Mouse (Mus musculus) limb, embryonic 11.5 days (tissue): Measurements from ENCODE around the gene Rbbp8nl. TPM values are rescaled to one million over a fixed set of nuclear protein-coding genes. Genes with fewer than 3 reads are reported as not detected.

Experiments
- ATAC-seq: fragments of 200-750 bp; cut with Nextera tagmentation; 2 replicates; pipeline ENCODE4 v1.8.0; 2017; ENCODE audit warnings: low read depth; ENCODE audit not compliant: insufficient number of reproducible peaks, low FRiP score, low TSS enrichment
- DNase-seq: peaks from one replicate; pipeline ENCODE4 v3.0.0-alpha.2; 2015; ENCODE audit warnings: low spot score
- H3K27ac ChIP-seq: fragments of 300-500 bp; sonication (generic); replicated peaks from 2 replicates; pipeline ENCODE4 v1.5.1; 2014; ENCODE audit warnings: low read depth, mild to moderate bottlenecking, low read length
- H3K27me3 ChIP-seq: fragments of 300-500 bp; sonication (generic); 2 replicates; pipeline ENCODE4 v1.6.1; 2014; ENCODE audit warnings: mild to moderate bottlenecking, low read length, mixed read lengths; ENCODE audit not compliant: control insufficient read depth, insufficient read depth
- H3K36me3 ChIP-seq: fragments of 300-500 bp; sonication (generic); 2 replicates; pipeline ENCODE4 v1.6.1; 2014; ENCODE audit warnings: mild to moderate bottlenecking, low read length, moderate library complexity, mixed read lengths; ENCODE audit not compliant: control insufficient read depth, insufficient read depth
- H3K4me1 ChIP-seq: fragments of 300-500 bp; sonication (generic); 2 replicates; pipeline ENCODE4 v1.6.1; 2014; ENCODE audit warnings: low read length, mixed read lengths; ENCODE audit not compliant: control insufficient read depth, insufficient read depth
- H3K4me2 ChIP-seq: fragments of 300-500 bp; sonication (generic); 2 replicates; pipeline ENCODE4 v1.6.1; 2014; ENCODE audit warnings: low read depth, mild to moderate bottlenecking, moderate library complexity; ENCODE audit not compliant: severe bottlenecking
- H3K4me3 ChIP-seq: fragments of 300-500 bp; sonication (generic); 2 replicates; pipeline ENCODE4 v1.5.1; 2014; ENCODE audit warnings: low read depth, low read length
- H3K9ac ChIP-seq: fragments of 300-500 bp; sonication (generic); 2 replicates; pipeline ENCODE4 v1.6.1; 2014; ENCODE audit warnings: mild to moderate bottlenecking, low read length
- H3K9me3 ChIP-seq: fragments of 300-500 bp; sonication (generic); 2 replicates; pipeline ENCODE4 v1.6.1; 2016; ENCODE audit warnings: low read length; ENCODE audit not compliant: control insufficient read depth
- WGBS: fragments of 180-500 bp; shearing (Covaris S2); extraction: QIAGEN DNeasy Blood & Tissue Kit; methylation state at CpG from one replicate; pipeline ENCODE4 v1.1.7; 2014; 5-methylcytosine and 5-hydroxymethylcytosine counted together
- polyA plus RNA-seq: library from polyadenylated mRNA; unstranded; fragments of >200 nt; fragmentation: Nextera tagmentation; extraction: Ambion mirVana; gene quantifications from 2 replicates; pipeline ENCODE4 v1.2.1, GENCODE M21; 2014

Gene Rbbp8nl
- polyA plus RNA-seq, 1 experiment from 2014 or later = 0.40 TPM

DNA sequence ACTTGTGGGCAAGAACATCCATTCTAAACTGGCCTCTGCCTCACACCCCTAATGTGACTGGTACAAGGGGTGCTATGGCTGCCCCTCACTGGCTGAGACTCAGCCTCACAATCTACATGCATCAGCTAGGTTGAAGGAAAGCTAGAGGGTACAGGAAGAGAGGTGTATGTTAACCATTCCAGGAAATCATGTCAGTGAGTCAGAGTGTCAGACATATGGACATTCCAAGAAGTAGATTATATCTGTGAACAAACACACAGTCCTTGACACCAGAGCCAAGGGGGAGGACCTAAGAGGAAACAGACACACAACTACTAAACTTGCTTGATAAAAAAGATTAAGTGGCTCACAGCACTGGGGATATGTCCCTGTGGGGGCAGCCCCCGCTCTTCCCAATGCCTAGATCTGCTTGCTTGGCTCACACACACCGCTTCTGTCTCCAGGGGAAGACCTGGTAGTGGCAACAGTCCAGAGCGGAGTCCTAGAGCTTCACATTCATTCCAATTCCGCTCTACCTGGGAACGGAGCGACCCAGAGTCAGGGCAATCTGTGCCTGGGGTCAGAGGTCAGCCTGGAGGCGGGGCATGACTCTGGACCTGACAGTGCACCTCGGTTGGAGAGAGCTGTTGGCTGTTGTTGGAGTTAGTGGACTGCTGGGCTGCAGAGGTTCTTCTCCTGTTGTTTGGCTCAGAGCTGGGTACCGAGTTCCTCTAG lies 40.6 kb downstream of the Rbbp8nl start:
- H3K36me3 ChIP-seq = no peaks in the 10 kb centered on the region
- H3K4me2 ChIP-seq = no peak overlapping the region
- 69% methylated on average over 9 of the region's 9 CpGs for WGBS
- no peak for ATAC-seq
- H3K4me1 ChIP-seq = no peaks in the 10 kb centered on the region
- no peaks in the 10 kb centered on the region for H3K9me3 ChIP-seq
- H3K4me3 ChIP-seq = no peak overlapping the region
- H3K9ac ChIP-seq = no peak overlapping the region
- H3K27ac ChIP-seq = no peak overlapping the region
- H3K27me3 ChIP-seq = no peaks in the 10 kb centered on the region
- no peak for DNase-seq

DNA sequence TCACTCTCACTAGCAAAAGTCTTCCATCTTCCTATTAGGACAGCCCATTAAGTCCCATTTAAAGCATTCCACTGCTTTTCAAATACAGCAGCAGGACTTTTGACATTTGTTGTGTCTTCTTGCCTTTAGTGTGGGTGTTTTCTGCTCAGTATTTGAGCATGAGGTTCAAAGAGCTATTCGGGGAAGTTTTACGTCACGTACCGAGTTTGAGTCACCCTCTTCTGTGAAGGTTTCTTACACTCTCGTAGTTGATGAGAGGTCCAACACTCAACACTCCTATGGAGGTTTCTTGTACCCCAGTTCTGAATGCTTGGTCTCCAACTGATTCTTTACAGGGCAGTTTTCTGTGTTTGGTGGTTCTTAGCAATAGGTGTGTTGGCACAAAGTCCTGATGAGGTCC lies 41.8 kb downstream of the Rbbp8nl start:
- WGBS = 93% methylated on average over 5 of the region's 5 CpGs
- Histone ChIP-seq H3K4me3 (no peak overlapping the region), H3K4me1 (no peaks in the 10 kb centered on the region), H3K9me3 (no peaks in the 10 kb centered on the region), H3K27me3 (no peaks in the 10 kb centered on the region), H3K9ac (no peak overlapping the region), H3K27ac (no peak overlapping the region), H3K36me3 (no peaks in the 10 kb centered on the region), H3K4me2 (no peak overlapping the region)
- ATAC-seq = no peak
- no peak for DNase-seq

DNA sequence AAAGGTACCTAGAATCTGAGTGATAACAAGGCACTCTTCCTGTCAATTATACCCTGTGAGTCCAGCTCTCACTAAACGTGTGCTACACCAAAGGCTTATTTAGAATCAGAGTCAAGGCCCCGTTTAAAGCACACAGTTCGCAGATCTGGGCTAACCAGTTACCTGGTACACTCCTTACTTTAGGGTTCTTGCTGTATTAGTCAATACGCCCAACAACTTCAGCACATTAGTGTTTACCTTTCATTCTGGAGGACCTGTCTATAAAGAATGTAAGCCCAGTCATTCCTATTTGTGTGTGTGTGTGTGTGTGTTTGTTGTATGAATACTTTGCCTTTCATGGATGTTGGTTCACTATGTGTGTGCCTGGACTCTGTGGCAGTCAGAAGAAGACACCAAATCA lies 46.6 kb downstream of the Rbbp8nl start:
- 87% methylated on average over 4 of the region's 4 CpGs for WGBS
- no peak overlapping the region for H3K4me2 ChIP-seq
- H3K9ac ChIP-seq = no peak overlapping the region
- no peak for DNase-seq
- no peak for ATAC-seq
- no peak overlapping the region for H3K4me3 ChIP-seq
- no peaks in the 10 kb centered on the region for H3K4me1 ChIP-seq
- no peaks in the 10 kb centered on the region for H3K36me3 ChIP-seq
- H3K27me3 ChIP-seq = no peaks in the 10 kb centered on the region
- no peaks in the 10 kb centered on the region for H3K9me3 ChIP-seq
- H3K27ac ChIP-seq = no peak overlapping the region

DNA sequence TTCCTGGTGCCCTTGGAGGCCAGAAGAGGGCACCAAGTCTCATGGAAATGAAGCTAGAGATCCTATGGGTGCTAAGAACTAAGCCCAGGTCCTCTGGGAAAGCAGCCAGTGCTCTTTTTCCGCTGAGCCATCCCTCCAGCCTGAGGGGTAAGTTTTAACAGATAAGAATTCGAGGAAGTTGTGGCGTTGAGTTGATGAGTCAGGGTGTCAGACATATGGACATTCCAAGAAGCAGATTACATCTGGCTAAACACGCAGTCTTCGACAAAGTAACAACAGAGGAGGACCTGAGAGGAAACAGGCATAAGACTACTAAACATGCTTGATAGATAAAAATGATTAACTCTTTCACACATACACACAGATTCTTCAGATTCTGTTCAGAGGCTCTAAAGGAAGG lies 51.1 kb downstream of the Rbbp8nl start:
- H3K27ac ChIP-seq = no peak overlapping the region
- no peak for DNase-seq
- H3K4me3 ChIP-seq = no peak overlapping the region
- H3K9me3 ChIP-seq = no peaks in the 10 kb centered on the region
- ATAC-seq = no peak
- H3K4me2 ChIP-seq = no peak overlapping the region
- WGBS = 91% methylated on average over 5 of the region's 5 CpGs
- peaks cover 7% of the 10 kb centered on the region; the same call in 1 of the 2 replicates for H3K4me1 ChIP-seq
- no peaks in the 10 kb centered on the region for H3K27me3 ChIP-seq
- no peak overlapping the region for H3K9ac ChIP-seq
- H3K36me3 ChIP-seq = no peaks in the 10 kb centered on the region

DNA sequence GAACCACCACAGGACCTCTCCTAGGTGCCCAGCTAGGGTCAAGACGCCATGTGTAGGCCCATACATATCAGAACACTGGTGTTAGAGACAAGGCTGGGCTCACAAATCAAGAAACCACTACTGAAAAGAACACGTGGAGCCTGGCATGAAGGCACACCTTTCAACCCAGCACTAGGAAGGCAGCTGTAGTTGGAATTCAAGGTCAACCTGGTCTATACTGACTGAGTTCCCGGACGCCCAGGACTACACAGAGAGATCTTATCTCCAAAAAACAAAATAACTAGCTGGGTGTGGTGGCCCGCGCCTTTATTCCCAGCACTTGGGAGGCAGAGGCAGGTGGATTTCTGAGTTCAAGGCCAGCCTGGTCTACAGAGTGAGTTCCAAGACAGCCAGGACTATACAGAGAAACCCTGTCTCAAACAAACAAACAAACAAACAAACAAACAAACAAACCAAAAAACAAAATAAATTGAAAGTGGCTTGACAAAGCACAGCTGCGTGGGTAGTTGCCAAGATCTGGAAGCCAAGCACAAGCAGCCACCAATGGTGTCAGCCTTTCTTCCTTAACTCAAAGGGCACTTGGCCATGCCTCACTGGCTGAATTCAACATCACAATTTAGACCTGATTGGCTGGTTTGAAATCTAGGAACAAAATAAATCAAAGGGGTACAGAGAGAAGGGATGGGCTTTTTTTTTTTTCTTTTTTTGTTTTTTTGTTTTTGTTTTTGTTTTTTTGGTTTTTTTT lies 51.9 kb downstream of the Rbbp8nl start:
- DNase-seq (no peak), ATAC-seq (no peak)
- H3K4me2 ChIP-seq = no peak overlapping the region
- H3K27me3 ChIP-seq = no peaks in the 10 kb centered on the region
- H3K27ac ChIP-seq = no peak overlapping the region
- no peak overlapping the region for H3K4me3 ChIP-seq
- no peaks in the 10 kb centered on the region for H3K36me3 ChIP-seq
- H3K4me1 ChIP-seq = peaks cover 7% of the 10 kb centered on the region; the same call in 1 of the 2 replicates
- WGBS = 89% methylated on average over 7 of the region's 7 CpGs
- no peak overlapping the region for H3K9ac ChIP-seq
- H3K9me3 ChIP-seq = no peaks in the 10 kb centered on the region

DNA sequence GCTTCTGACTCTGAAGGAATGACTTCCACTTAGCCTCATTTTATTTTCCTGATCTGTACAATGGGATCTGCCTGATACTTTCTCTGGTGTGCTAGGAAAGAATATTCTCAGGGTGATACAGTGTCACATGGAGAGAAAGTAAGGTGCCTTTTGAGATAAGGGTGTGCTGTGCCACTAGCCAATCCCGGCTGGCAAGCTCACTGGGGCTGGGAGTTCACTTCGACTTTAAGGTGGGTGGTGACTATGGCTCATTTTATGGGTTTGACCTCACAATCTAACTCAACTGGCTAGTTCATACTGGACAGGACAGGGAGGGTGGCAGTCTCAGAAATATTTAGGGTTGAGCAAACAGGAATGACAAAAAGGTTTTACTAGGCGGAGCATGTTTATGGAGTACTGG lies 52.7 kb downstream of the Rbbp8nl start:
- no peaks in the 10 kb centered on the region for H3K27me3 ChIP-seq
- ATAC-seq (no peak), DNase-seq (no peak)
- H3K9me3 ChIP-seq = no peaks in the 10 kb centered on the region
- H3K27ac ChIP-seq = no peak overlapping the region
- H3K4me1 ChIP-seq = peaks cover 7% of the 10 kb centered on the region; the same call in 1 of the 2 replicates
- no peak overlapping the region for H3K4me3 ChIP-seq
- H3K4me2 ChIP-seq = no peak overlapping the region
- no peaks in the 10 kb centered on the region for H3K36me3 ChIP-seq
- 74% methylated on average over 3 of the region's 3 CpGs for WGBS
- no peak overlapping the region for H3K9ac ChIP-seq

DNA sequence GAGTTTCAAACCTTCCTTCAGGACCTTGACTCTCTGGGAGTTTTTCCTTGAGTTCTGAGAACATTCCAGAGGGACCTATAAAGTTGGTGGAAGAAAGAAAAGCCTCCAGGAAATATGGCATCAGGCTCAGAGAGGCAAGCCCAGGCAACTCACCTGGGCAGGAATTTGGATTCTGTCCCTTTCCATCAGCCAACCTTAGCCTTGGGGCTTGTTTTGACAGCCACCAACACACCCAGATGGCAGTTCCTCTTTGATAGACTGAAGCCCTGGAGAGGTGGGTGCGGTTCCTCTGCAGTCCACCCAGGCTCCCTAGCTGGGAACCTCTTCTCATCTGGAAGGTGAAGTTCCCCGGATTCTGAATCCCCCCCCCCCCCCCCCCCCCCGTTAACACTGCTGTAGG lies 53.2 kb downstream of the Rbbp8nl start:
- no peak overlapping the region for H3K27ac ChIP-seq
- H3K4me2 ChIP-seq = no peak overlapping the region
- no peaks in the 10 kb centered on the region for H3K27me3 ChIP-seq
- DNase-seq = peak; percentile 21
- H3K9ac ChIP-seq = no peak overlapping the region
- peaks cover 7% of the 10 kb centered on the region; the same call in 1 of the 2 replicates for H3K4me1 ChIP-seq
- no peak overlapping the region for H3K4me3 ChIP-seq
- H3K36me3 ChIP-seq = no peaks in the 10 kb centered on the region
- ATAC-seq = no peak
- no peaks in the 10 kb centered on the region for H3K9me3 ChIP-seq
- 47% methylated on average over 3 of the region's 3 CpGs for WGBS

DNA sequence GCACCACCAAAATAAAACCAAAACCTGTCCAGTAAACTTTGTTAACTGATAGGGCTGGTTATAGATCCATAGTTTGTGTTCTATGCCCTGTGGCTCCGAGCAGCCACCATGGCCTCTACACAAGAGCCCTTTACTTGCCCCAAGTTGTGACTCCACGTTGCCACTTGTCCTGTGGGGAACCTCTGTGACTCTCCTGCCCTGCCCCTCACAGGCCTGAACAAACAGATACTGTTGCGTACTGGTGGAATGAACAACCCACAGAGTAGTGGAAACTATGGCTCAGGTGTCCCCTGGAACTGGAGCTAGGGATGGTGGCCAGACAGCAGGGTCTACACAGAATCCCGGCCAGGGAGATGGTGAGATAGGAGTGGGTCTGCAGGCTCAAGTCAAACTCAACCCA lies 53.9 kb downstream of the Rbbp8nl start:
- Histone ChIP-seq H3K36me3 (no peaks in the 10 kb centered on the region), H3K9me3 (no peaks in the 10 kb centered on the region), H3K4me1 (peaks cover 7% of the 10 kb centered on the region; the same call in 1 of the 2 replicates), H3K27me3 (no peaks in the 10 kb centered on the region), H3K27ac (no peak overlapping the region), H3K4me3 (no peak overlapping the region), H3K4me2 (no peak overlapping the region), H3K9ac (no peak overlapping the region)
- DNase-seq (no peak), ATAC-seq (no peak)
- 87% methylated on average over 4 of the region's 4 CpGs for WGBS
